Mouse (Mus musculus): ENCODE data around the gene Nup160.

Gene Nup160

DNA sequence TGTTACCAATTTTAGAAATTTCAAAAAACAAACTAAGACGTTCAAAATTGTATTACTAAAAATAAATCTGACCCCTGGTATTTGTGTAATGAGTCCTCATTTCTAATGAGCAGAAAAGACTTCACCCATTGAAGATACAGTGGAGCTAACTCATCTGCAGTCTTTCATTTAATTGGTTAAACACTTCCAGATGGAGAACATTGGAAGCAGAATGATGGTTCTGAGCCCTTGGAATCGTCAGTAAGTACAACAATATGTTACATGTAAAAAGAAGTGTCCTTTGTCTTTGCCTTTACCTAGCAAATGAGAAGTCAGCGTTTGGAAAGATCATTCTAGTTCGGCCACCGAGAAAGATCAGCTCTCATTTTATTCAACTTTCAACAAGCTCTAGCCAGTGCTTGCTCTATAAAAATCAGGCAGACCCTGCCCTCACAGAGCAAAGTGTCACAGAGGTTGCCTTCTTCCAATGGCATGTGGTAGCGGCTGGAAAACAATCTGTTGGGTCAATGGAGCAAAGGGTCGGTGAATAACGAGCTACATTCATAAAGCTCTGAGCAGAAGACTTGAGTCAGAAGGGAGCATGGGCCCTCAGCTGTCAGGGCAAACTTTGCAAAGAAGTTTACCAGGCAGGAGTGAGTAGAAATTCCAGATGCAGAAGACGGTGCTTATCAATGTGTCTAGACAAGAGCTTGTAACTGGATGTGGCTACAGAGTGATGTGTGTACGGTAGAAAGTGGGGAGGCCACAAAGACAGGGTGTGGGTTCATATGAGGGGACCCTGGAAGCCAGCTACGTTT, 10.2 kb upstream of the Nup160 start:
- DNase-seq: peak; percentile 42

DNA sequence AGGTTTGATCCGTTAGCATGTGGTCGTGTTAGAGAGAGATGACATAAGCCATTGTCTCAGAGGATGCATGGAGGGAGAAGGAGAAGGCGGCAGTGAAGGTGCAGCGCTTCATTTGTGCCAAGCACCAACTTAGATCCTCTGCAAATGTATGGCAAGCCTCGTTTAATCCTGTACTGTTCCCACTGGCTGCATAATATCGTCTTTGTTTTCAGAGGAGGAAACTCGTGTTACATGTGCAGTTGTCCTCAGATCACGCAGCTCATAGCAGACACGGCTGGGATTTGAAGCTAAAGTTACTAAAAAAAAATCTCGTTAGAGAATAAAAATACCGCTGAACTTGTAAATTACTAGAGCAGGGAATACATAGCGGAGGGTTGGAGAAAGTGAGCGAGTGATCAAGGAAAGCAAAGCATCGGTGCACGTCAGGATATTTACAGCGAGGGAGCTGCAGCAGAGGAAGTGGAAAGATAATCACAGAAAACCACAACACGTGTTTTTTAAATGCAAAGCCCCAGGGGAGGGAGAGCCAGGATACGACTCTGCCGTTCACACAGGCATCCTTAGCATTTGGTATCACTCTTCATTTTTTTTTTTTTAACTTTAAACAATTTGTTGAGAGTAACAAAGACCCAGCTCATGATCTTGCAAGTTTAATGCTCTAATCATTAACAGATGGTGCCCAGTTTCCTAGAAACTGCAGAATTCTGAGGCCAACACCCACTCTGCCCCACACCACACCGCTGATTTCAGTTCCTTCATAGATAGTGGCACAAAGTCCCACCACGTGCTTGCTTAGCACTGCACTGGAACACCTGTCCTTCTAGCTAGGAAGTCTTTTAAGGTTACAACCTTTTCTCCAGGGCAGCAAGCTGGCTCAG, 9.4 kb upstream of the Nup160 start:
- DNase-seq: peak; percentile 59

DNA sequence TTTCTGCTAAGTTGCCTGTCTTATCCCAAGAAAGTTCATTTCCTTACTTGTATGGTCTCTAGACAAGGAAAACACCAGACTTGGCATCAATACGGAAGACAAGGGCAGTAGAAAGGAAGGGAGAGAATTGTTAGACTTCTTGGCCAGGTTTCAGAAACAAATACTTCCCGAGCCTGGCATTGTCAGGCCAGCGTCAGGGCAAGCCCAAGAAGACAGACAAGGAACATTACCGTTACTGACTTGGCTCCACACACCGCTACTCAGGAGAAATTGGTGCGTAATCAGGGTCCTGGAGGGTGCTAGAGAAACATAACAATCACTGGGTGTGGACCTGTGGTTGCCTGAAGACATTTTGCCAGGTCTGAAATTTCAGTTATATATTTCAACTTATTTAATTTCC, 6.7 kb upstream of the Nup160 start:
- no peak for DNase-seq

DNA sequence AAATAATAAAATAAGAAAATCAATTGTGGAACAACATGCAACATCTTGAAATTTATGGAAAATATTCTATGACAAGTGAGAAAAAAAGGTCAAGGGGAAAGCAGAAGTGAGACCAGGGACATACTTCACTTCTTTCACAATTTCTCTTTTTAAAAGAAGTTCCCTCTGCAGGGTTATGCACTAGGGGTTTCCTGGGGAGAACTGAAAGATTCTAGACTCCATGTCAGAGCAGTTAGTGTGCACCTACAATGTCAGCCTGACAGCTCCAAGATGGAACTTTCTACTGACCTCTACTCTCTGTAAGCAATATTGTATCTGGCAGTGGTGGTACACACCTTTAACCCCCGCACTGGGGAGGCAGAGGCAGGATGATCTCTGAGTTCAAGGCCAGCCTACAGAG, 3.7 kb upstream of the Nup160 start:
- no peak for DNase-seq

DNA sequence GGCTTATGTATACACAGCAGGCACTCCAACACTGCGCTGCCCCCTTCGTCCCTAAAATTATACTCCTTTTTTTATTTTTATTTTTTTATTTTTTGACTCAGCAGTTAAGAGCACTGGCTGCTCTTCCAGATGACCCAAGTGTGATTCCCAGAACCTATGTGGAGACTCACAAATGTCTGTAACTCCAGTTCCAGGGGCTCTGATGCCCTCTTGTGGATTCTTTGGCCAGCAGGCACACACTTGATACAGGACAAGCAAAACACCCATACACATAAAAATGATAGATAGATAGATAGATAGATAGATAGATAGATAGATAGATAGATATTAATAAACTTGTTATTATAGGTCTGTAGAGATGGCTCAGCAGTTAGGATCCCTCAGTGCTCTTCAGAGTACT, 2.5 kb upstream of the Nup160 start:
- DNase-seq: no peak

DNA sequence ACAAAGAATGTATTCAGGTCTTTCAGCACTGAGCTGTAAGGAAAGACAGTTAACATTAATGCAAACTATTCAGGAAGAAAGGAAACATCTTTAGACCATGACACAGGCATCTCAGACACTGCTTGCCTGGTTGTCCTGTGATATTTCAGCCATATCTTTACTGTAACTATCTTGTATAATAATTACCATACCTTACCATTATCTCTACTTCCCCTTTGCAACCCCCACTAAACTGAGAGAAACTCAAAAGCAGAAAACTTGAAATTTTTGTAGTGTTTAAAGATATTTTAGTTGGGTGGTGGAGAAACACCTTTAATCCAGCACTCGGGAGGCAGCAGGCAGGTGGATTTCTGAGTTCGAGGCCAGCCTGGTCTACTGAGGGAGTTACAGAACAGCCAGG, 1.5 kb upstream of the Nup160 start:
- no peak for DNase-seq

DNA sequence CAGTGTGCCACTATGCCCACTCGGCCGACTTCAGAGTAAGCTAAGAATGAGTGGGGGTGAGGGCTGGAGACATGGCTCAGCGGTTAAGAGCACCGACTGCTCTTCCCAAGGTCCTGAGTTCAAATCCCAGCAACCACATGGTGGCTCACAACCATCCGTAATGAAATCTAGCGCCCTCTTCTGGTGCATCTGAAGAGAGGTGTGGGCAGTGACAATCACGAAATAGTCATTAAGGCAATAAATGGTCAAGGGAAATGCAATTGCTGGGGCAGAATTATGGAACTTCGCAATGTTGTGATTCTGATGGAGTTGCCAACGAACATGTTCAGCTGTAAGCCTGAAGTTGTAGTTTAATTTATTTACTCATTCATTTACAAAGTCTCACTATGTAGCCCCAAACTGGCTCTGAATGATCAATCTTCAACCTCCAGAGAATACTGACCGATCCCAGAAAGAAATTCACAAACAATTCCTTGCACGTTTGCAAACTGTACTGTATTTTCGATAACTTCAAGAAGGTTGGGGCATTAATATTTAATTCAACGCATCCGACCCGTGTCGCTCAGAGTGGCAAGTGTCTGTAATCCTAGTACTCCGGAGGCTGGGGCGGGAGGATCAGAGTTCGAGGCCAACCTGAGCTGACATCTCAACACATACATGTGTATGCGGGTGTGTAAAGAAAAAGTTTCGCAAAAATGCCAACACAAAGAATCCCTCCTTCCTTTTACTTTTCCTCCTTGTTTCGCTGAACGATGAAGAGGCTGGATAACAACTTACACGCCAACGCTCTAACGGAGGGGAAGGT, 1.4 kb downstream of the Nup160 start:
- DNase-seq: no peak

DNA sequence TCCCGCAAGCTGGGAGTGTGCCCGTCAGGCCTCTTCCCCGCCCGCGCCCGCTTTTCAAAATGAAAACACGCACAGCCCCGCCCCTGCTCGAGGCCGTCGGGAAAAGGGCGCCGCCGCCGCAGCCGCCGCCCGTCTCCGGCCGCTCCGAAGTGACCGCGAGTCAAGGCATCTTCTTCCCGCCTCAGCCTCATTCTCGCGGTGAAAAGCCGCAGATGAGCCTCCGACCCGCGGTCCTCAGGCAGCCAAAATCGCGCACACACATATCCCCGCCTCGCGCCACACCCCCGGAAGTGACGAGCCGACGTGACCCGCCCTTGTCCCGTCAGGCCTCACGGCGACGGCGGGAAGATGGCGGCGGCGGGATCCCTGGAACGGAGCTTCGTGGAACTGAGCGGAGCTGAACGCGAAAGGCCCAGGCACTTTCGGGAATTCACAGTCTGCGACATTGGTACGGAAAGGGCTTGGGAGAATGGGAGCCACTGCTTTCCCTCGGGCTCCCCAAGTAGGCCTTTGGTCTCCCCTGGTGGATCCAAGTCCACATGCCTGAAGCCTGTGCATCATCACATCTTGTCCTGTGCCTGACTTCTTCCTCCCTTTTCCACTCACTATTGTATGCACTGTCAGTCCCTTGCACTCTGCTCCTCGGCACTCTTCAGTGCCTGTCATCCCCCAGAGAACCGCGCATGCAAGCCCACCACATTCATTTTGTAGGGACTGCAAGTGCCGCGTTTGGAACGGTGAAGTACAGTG, 2.2 kb downstream of the Nup160 start:
- DNase-seq: peak; percentile 97

DNA sequence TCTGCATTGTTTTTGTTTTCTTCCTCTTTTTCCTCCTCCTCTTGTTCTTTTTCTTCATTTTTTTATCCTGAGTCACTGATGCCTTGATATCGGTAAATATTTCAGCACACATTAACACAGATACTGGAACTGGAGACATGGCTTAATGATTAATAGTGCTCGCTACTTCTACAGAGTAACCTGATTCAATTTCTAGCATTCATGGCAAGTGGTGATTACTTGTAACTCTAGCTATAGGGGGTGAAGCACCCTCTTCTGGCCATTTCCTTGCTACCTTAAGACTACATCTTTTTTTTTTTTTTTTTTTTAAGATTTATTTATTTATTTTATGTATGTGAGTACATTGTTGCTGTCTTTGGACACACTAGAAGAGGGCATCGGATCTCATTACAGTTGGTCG, 23.9 kb downstream of the Nup160 start:
- DNase-seq: no peak

DNA sequence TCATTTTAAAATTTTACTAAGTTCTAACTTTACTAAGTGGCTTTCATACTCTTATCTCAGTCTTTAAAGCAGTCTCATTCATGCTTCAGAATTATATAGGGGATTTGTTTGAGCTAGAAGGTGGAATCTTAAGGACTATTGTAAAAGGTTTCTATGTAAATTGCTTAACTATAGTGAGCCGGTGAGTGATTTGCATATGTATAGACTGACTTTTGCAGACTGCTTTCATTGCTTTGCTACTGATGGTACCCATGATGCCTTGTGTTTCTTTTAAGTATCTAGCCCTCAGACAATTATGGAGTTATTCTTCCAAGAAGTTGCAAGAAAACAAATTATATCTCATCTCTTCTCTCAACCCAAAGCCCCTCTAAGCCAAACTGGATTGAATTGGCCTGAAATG, 31.5 kb downstream of the Nup160 start:
- DNase-seq: no peak

DNA sequence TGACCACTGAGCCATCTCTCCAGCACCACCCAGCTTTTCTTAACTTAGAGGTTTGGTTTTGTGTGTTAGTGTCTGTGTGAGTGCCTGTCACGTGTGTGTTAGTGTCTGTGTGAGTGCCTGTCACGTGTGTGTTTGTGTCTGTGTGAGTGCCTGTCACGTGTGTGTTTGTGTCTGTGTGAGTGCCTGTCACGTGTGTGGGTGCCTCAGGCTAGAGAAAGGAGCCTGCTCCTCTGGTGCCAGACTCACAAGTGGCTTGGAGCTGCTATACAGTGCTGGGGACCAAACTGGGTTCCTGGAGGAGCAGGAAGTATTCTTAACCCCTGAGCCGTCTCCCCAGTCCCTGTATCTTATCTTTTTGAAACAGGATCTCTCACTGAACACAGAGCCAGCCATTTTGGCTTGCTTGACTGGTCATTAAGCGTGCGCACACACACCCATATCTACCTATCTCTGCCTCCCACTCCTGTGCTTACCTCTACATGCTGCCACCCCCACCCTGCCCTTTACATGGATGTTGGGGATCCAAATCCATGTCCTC, 38.6 kb downstream of the Nup160 start:
- DNase-seq: no peak

DNA sequence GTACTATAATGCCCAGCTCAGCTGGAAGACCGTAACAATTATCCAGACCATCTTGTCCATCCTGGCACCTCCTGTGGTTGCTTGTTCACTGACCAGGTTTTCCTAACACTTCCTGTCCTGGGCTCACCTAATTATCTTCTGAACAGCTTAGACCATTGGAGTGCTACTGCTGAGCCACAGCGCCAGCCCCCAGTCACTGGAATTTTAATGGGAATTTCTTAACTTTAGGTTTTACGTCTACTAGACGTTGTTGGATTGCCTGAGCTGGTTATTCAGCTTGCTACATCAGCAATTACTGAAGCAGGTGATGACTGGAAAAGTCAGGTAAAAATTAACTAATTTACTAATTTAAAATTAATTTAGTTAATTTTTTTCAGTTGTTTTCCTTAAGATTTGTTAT, 40.4 kb downstream of the Nup160 start:
- no peak for DNase-seq

DNA sequence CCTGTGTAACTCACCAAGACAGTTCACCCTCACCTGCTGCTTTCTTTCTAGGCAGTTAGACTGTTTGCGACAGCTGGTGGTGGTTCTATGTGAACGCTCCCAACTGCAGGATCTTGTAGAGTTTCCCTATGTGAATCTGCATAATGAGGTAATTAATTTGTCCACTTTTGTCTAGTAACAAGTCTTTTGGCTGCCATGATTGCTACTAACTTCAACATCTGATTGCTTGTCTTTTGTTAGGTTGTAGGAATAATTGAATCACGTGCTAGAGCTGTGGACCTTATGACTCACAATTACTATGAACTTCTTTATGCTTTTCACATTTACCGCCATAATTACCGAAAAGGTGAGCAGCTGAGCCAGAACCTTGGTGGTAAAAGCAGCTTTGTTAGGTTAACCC, 40.9 kb downstream of the Nup160 start:
- DNase-seq: no peak

DNA sequence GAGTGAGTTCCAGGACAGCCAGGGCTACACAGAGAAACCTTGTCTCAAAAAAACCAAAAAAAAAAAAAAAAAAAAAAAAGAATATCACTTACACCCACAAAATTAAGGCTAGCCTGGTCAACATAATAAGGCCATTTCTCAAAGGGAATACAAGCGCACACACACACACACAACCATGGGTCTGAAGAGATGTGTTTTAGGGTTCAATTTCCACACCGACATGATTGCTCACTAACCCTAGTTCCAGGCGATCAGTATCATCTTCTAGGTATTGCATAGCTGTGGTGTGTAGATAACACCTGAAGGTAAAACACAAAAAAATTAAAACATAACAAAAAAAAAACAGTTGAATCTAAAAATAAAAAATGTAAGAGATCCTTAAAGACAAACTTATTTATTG, 49.8 kb downstream of the Nup160 start:
- DNase-seq: no peak

DNA sequence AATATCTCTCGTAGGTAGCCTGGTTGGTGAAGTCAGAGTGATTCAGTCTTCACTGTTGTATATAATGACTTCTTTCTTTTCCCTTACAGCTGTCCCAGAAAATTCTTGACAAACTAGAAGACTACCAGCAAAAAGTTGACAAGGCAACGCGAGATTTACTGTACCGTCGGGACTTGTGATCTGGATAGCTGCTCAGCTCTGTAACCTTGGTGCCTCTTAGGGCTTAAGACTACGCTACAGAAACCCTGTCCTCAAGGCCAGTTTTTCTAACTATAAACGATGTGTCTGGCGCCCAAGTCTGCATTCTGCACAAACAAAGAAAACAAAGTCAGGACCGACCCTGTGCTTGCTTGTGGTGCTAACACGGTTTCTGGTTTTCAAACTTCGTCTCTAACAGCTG, 58.3 kb downstream of the Nup160 start:
- DNase-seq: no peak

DNA sequence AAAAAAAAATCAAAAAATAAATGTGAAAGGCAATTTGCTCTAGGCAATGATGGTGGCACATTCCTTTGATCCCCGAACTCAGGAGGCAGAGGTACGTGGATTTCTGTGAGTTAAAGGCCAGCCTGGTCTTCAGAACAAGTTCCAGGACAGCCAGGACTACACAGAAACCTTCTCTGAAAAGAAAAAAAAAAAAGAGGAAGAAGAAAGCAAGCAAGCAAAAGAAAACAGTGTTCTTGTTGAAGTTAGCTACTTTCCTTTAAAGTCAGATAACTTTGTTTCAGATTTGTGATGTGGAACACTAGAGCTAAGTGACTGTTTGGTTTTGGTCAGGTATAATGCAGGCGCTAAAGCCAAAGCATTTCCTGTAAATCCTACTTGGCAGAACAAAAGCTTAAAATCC, 61.8 kb downstream of the Nup160 start:
- DNase-seq: no peak

DNA sequence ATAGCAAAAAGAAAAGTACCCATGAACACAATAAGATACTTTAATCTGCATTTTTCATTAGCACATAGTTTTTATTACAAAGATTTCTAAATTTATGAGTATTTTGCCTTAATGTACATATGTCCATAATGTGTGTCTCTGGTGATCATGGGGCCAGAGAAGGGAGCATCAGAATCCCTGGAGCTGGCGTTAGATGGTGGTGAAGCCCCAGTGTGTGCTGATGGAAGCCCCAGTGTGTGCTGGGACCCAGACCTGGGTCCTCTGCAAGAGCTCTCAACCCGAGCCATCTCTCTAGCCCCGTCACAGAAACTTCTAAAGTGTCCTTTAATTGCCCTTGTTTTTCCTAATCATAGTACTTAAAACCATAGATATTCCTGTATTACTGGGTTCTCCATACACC, 62.3 kb downstream of the Nup160 start:
- DNase-seq: no peak

DNA sequence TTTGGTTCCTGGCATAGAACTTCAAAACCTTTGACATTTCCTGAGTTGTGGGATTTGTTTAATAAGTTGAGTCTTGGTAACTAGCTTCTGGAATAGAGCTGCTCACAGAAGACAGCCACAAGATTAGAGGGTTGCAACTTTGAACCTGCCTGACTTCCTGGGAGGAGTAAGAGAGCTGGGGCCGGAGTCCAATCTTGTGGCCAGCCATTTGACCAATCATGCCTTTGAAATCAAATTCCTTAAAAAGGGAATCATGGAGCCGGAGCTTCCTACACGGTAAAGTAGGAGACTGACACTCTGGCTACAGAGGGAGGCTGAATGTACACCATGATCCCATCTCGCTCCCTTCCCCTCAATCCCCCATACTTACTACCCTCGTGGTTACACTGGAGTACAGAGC, 62.9 kb downstream of the Nup160 start:
- no peak for DNase-seq

DNA sequence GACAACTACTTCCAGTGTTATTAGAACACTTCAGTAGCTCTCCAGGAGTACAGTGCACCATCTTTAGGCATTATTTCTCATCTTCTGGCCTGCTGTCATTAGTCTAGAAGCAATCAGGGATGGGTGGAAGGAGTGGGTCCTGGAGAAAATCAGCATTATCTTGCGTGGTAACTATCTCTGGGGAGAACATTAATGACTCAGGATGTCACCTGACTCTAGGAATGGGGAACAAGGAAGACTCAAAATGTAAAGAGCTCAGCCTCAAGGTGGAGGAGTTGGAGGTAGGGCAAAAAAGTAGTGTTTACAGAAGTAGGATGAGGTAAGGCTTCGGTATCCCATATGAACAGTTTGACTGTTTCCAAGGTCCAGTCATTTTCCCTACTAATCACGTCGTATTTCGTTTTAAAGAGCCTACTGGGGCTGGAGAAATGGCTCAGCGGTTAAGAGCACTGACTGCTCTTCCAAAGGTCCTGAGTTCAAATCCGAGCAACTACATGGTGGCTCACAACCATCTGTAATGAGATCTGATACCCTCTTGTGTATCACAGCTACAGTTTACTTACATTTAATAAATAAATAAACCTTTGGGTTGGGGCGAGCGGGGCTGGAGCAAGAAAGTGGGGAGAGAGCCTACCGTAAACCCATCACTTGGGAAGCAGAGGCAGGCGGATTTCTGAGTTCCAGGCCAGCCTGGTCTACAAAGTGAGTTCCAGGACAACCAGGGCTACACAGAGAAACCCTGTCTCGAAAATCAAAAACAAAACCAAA, 67.5 kb downstream of the Nup160 start:
- no peak for DNase-seq

DNA sequence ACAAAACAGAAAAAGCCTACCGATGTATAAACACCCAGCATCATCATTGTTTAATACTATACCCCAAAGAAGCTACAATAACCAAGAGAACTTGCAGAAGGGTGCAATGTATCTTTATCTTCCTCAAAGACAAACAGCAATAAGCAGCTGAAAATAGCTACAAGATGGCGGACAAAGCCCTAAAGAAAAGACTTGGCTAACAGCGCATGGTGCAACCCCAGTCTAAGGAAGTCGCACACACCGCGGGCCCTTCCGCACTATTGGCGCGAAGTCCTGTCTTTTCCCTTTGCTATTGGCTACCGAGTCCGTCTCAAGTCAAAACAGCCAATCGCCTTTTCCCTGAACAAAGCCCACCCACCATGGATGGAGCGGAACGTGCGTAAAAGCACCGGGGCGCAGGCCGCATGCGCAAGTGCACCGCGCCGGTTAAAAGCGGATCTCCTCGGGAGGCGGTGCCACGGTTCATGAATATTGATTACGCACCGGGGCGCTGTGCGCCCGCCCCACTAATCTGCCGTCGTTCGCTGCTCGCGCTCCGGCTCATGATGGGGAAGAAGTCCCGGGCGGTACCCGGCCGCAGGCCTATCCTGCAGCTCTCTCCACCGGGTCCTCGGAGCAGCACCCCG, 68.2 kb downstream of the Nup160 start, which contains the start of gene Fnbp4:
Gene Fnbp4 (plus strand): TSS at position 318 of the 626 bp plus-strand sequence.
- peak; percentile 100 for DNase-seq
